18 mouse cellular contexts compared by ENCODE assay signal in the genomic region with DNA sequence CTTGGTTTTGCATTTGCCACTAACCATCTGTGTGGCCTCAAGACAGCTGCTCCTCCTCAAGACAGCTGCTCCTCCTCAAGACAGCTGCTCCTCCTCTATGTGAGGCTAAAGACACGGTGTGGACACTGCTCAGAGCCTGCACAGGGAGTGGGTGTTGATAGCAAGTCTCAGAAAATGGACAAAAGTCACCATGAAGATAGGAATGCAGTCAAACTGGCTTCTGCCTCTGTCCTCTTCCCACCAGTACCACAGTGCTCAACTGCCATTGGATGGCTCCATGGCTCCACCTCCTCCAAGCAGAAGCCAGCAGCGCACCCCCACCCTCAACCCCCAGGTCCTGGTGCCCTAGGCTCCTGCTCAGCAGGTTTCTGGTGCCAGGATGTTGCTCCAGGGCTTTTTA. TPM values are rescaled to one million over a fixed set of nuclear protein-coding genes. Genes with fewer than 3 reads are reported as not detected.
A peak's percentile ranks its signal among the peaks of the same experiment; 100 is the strongest.
DNase-seq lines count a peak whose midpoint lies in the region; ATAC-seq and TF ChIP-seq lines count a peak whose summit lies in the region.
"Had no signal": no experiment of that assay in that cellular context is flagged by ENCODE, and none has a peak within 500 bp of the region (broad histone marks: within the 10 kb centered on the region; RNA-seq: fewer than 3 reads in every experiment).

No protein-coding gene starts in this region.

- no peak for TF ChIP-seq CTCF in hindbrain, postnatal 0 days (IDR thresholded peaks at IDR 0.05; ENCODE audit: low read depth)
- no peak for TF ChIP-seq CTCF in lung, embryonic 14.5 days (IDR thresholded peaks at IDR 0.05; ENCODE audit: low read depth)
- TF ChIP-seq CTCF in lung, adult 2 months (IDR thresholded peaks at IDR 0.05; ENCODE audit: insufficient read depth, low read length) = no peak

- WGBS in hindbrain, postnatal 0 days = 43% methylated on average over 2 of the region's 2 CpGs
- WGBS in hindbrain, embryonic 12.5 days = 54% methylated on average over 2 of the region's 2 CpGs
- 35% methylated on average over 2 of the region's 2 CpGs for WGBS in lung, embryonic 14.5 days
- 33% methylated on average over 2 of the region's 2 CpGs for WGBS in lung, adult 2 months
- WGBS in embryonic facial prominence, embryonic 12.5 days = 54% methylated on average over 2 of the region's 2 CpGs
- WGBS in stomach, embryonic 14.5 days = 36% methylated on average over 2 of the region's 2 CpGs
- WGBS in forebrain, embryonic 15.5 days = 64% methylated on average over 2 of the region's 2 CpGs

- H3K27ac ChIP-seq in hindbrain, postnatal 0 days = peak overlapping the region; percentile 12; the same call in 1 of the 2 replicates
- H3K27ac ChIP-seq in hindbrain, embryonic 12.5 days = no peak overlapping the region
- H3K27ac ChIP-seq in lung, embryonic 14.5 days (ENCODE audit: low read depth) = peak overlapping the region; percentile 73
- no peak overlapping the region for H3K27ac ChIP-seq in embryonic facial prominence, embryonic 12.5 days
- no peak overlapping the region; the same call in 1 of the 2 replicates for H3K27ac ChIP-seq in stomach, embryonic 14.5 days (ENCODE audit: low read length)
- no peak overlapping the region for H3K27ac ChIP-seq in forebrain, embryonic 15.5 days (replicated peaks)
- H3K27ac ChIP-seq: hindbrain, embryonic 15.5 days; layer of hippocampus, adult 2 months; liver, embryonic 12.5 days; neural tube, embryonic 12.5 days had no signal

- no peak overlapping the region for H3K4me2 ChIP-seq in hindbrain, postnatal 0 days (ENCODE audit: low read depth, low read length)
- no peak overlapping the region for H3K4me2 ChIP-seq in hindbrain, embryonic 12.5 days (replicated peaks)
- H3K4me2 ChIP-seq in lung, embryonic 14.5 days = no peak overlapping the region
- no peak overlapping the region for H3K4me2 ChIP-seq in embryonic facial prominence, embryonic 12.5 days (replicated peaks)
- H3K4me2 ChIP-seq in stomach, embryonic 14.5 days (replicated peaks; ENCODE audit: low read depth, low read length) = no peak overlapping the region
- H3K4me2 ChIP-seq in forebrain, embryonic 15.5 days (replicated peaks) = no peak overlapping the region
- H3K4me2 ChIP-seq: hindbrain, embryonic 15.5 days; liver, embryonic 12.5 days; neural tube, embryonic 12.5 days had no signal

- no peaks in the 10 kb centered on the region for H3K36me3 ChIP-seq in hindbrain, postnatal 0 days (ENCODE audit: insufficient read depth, low read length)
- no peaks in the 10 kb centered on the region for H3K36me3 ChIP-seq in hindbrain, embryonic 12.5 days
- no peaks in the 10 kb centered on the region for H3K36me3 ChIP-seq in lung, embryonic 14.5 days (ENCODE audit: insufficient read depth)
- no peaks in the 10 kb centered on the region for H3K36me3 ChIP-seq in embryonic facial prominence, embryonic 12.5 days
- H3K36me3 ChIP-seq in stomach, embryonic 14.5 days (ENCODE audit: control insufficient read depth, insufficient read depth, low read length) = no peaks in the 10 kb centered on the region
- H3K36me3 ChIP-seq in forebrain, embryonic 15.5 days = no peaks in the 10 kb centered on the region
- H3K36me3 ChIP-seq: hindbrain, embryonic 15.5 days; liver, embryonic 12.5 days; neural tube, embryonic 12.5 days had no signal

- H3K27me3 ChIP-seq in hindbrain, postnatal 0 days (ENCODE audit: insufficient read depth, low read length) = no peaks in the 10 kb centered on the region
- H3K27me3 ChIP-seq in hindbrain, embryonic 12.5 days = no peaks in the 10 kb centered on the region
- no peaks in the 10 kb centered on the region for H3K27me3 ChIP-seq in lung, embryonic 14.5 days (ENCODE audit: insufficient read depth, low read length)
- no peaks in the 10 kb centered on the region for H3K27me3 ChIP-seq in embryonic facial prominence, embryonic 12.5 days
- no peaks in the 10 kb centered on the region for H3K27me3 ChIP-seq in stomach, embryonic 14.5 days (ENCODE audit: control insufficient read depth, insufficient read depth, low read length)
- no peaks in the 10 kb centered on the region for H3K27me3 ChIP-seq in forebrain, embryonic 15.5 days
- H3K27me3 ChIP-seq: hindbrain, embryonic 15.5 days; liver, embryonic 12.5 days; neural tube, embryonic 12.5 days had no signal

- no peak overlapping the region for H3K4me3 ChIP-seq in hindbrain, postnatal 0 days (ENCODE audit: low read length)
- H3K4me3 ChIP-seq in hindbrain, embryonic 12.5 days = no peak overlapping the region
- H3K4me3 ChIP-seq in lung, embryonic 14.5 days (ENCODE audit: low read depth, low read length) = no peak overlapping the region
- H3K4me3 ChIP-seq in lung, adult 2 months (replicated peaks; ENCODE audit: extremely low read depth, low read depth, low read length) = no peak overlapping the region
- no peak overlapping the region for H3K4me3 ChIP-seq in embryonic facial prominence, embryonic 12.5 days
- H3K4me3 ChIP-seq in stomach, embryonic 14.5 days (ENCODE audit: low read depth, low read length) = no peak overlapping the region
- no peak overlapping the region for H3K4me3 ChIP-seq in forebrain, embryonic 15.5 days
- H3K4me3 ChIP-seq: hindbrain, embryonic 15.5 days; layer of hippocampus, adult 2 months; liver, embryonic 12.5 days; megakaryocyte, embryonic 14.5 days; neural tube, embryonic 12.5 days had no signal

- no peak overlapping the region for H3K9ac ChIP-seq in hindbrain, postnatal 0 days (replicated peaks; ENCODE audit: low read length)
- H3K9ac ChIP-seq in hindbrain, embryonic 12.5 days = no peak overlapping the region
- no peak overlapping the region for H3K9ac ChIP-seq in lung, embryonic 14.5 days
- no peak overlapping the region for H3K9ac ChIP-seq in embryonic facial prominence, embryonic 12.5 days
- no peak overlapping the region for H3K9ac ChIP-seq in stomach, embryonic 14.5 days (replicated peaks; ENCODE audit: low read depth, low read length)
- no peak overlapping the region for H3K9ac ChIP-seq in forebrain, embryonic 15.5 days (replicated peaks)
- H3K9ac ChIP-seq: hindbrain, embryonic 15.5 days; liver, embryonic 12.5 days; neural tube, embryonic 12.5 days had no signal

- no peaks in the 10 kb centered on the region for H3K4me1 ChIP-seq in hindbrain, postnatal 0 days (ENCODE audit: insufficient read depth, low read length)
- 0 out of 2 replicates have a peak, but pooled peaks cover 2% of the 10 kb centered on the region for H3K4me1 ChIP-seq in hindbrain, embryonic 12.5 days
- no peaks in the 10 kb centered on the region; the same call in 1 of the 2 replicates for H3K4me1 ChIP-seq in lung, embryonic 14.5 days (ENCODE audit: insufficient read depth)
- no peaks in the 10 kb centered on the region for H3K4me1 ChIP-seq in lung, adult 2 months (ENCODE audit: control insufficient read depth, insufficient read depth, low read length)
- H3K4me1 ChIP-seq in embryonic facial prominence, embryonic 12.5 days = peaks cover 8% of the 10 kb centered on the region; the same call in 1 of the 2 replicates
- 0 out of 2 replicates have a peak, but pooled peaks cover 4% of the 10 kb centered on the region for H3K4me1 ChIP-seq in stomach, embryonic 14.5 days (ENCODE audit: control insufficient read depth, insufficient read depth, low read length)
- H3K4me1 ChIP-seq in forebrain, embryonic 15.5 days = peaks cover 20% of the 10 kb centered on the region
- H3K4me1 ChIP-seq: hindbrain, embryonic 15.5 days; neural tube, embryonic 12.5 days had no signal

- no peak for DNase-seq in hindbrain, postnatal 0 days (ENCODE audit: low spot score)
- DNase-seq in lung, embryonic 14.5 days = peak; percentile 63
- no peak for DNase-seq in lung, adult 2 months
- DNase-seq: cerebellum, postnatal 36 days; gastrocnemius, postnatal 14 days; right cerebral cortex, postnatal 4 days; thymus, postnatal 4 days had no signal

- TF ChIP-seq POLR2A in lung, adult 2 months (IDR thresholded peaks at IDR 0.05; ENCODE audit: borderline replicate concordance, extremely low read depth, low read depth, low read length) = no peak

- ATAC-seq in hindbrain, postnatal 0 days = peak; percentile 72
- ATAC-seq in hindbrain, embryonic 12.5 days (ENCODE audit: low FRiP score) = no peak
- peak; percentile 88 for ATAC-seq in lung, embryonic 14.5 days (ENCODE audit: insufficient read depth)
- peak; percentile 50; the same call in 1 of the 2 replicates for ATAC-seq in embryonic facial prominence, embryonic 12.5 days (ENCODE audit: insufficient number of reproducible peaks, insufficient read depth, low FRiP score, low TSS enrichment)
- peak; percentile 81 for ATAC-seq in stomach, embryonic 14.5 days (ENCODE audit: insufficient number of reproducible peaks, insufficient read depth, low FRiP score, low read depth)
- no peak for ATAC-seq in forebrain, embryonic 15.5 days (replicated peaks)
- ATAC-seq: liver, embryonic 12.5 days had no signal

- H3K9me3 ChIP-seq in hindbrain, postnatal 0 days (ENCODE audit: low read length) = no peaks in the 10 kb centered on the region
- H3K9me3 ChIP-seq in hindbrain, embryonic 12.5 days (replicated peaks) = 0 out of 2 replicates have a peak, but pooled peaks cover 4% of the 10 kb centered on the region
- no peaks in the 10 kb centered on the region for H3K9me3 ChIP-seq in lung, embryonic 14.5 days (ENCODE audit: low read depth, low read length)
- peaks cover 5% of the 10 kb centered on the region; the same call in 1 of the 2 replicates for H3K9me3 ChIP-seq in embryonic facial prominence, embryonic 12.5 days
- 0 out of 2 replicates have a peak, but pooled peaks cover 4% of the 10 kb centered on the region for H3K9me3 ChIP-seq in stomach, embryonic 14.5 days (ENCODE audit: control insufficient read depth, low read depth, low read length)
- no peaks in the 10 kb centered on the region for H3K9me3 ChIP-seq in forebrain, embryonic 15.5 days
- H3K9me3 ChIP-seq: hindbrain, embryonic 15.5 days had no signal

RNA-seq across cellular contexts. Expression of a gene that starts 52.4 kb away (rescaled TPM):
- total RNA-seq in hindbrain, postnatal 0 days (2014; rRNA removed) = not detected in 2 replicates
- polyA plus RNA-seq in hindbrain, postnatal 0 days (2015; fragmentation: Nextera tagmentation; extraction: Ambion mirVana) = 0.23 and 0.46 TPM in 2 replicates
- 0.33 TPM in 1 of 2 replicates, not detected in the other for polyA plus RNA-seq in hindbrain, embryonic 12.5 days (2016; fragmentation: Nextera tagmentation; extraction: Ambion mirVana)
- not detected in 2 replicates for polyA plus RNA-seq in lung, embryonic 14.5 days (2014; fragmentation: Nextera tagmentation; extraction: Ambion mirVana)
- 0.66 and 0.72 TPM in 2 replicates for polyA plus RNA-seq in lung, adult 2 months (2012; rRNA removed)
- polyA plus RNA-seq in embryonic facial prominence, embryonic 12.5 days (2016; fragmentation: Nextera tagmentation; extraction: Ambion mirVana) = 0.63 TPM in 1 of 2 replicates, not detected in the other
- polyA plus RNA-seq in stomach, embryonic 14.5 days (2014; fragmentation: Nextera tagmentation; extraction: Ambion mirVana) = 0.55 TPM in 1 of 2 replicates, not detected in the other
- polyA plus RNA-seq in forebrain, embryonic 15.5 days (2015; fragmentation: Nextera tagmentation; extraction: Ambion mirVana) = not detected in 2 replicates
- total RNA-seq: MEL; midbrain, postnatal 0 days had no signal
- polyA plus RNA-seq: midbrain, postnatal 0 days; neural tube, embryonic 12.5 days had no signal

RNA-seq across cellular contexts. Expression of a gene that starts 53.0 kb away (rescaled TPM):
- total RNA-seq in hindbrain, postnatal 0 days (2014; rRNA removed) = 1.3 and 1.4 TPM in 2 replicates
- 0.38 and 0.51 TPM in 2 replicates for polyA plus RNA-seq in hindbrain, postnatal 0 days (2015; fragmentation: Nextera tagmentation; extraction: Ambion mirVana)
- polyA plus RNA-seq in hindbrain, embryonic 12.5 days (2016; fragmentation: Nextera tagmentation; extraction: Ambion mirVana) = 0.44 and 0.66 TPM in 2 replicates
- polyA plus RNA-seq in lung, embryonic 14.5 days (2014; fragmentation: Nextera tagmentation; extraction: Ambion mirVana) = 0.47 and 0.54 TPM in 2 replicates
- 2.2 and 2.6 TPM in 2 replicates for polyA plus RNA-seq in lung, adult 2 months (2012; rRNA removed)
- 0.62 and 0.73 TPM in 2 replicates for polyA plus RNA-seq in embryonic facial prominence, embryonic 12.5 days (2016; fragmentation: Nextera tagmentation; extraction: Ambion mirVana)
- 0.29 and 0.46 TPM in 2 replicates for polyA plus RNA-seq in stomach, embryonic 14.5 days (2014; fragmentation: Nextera tagmentation; extraction: Ambion mirVana)
- 0.45 and 0.77 TPM in 2 replicates for polyA plus RNA-seq in forebrain, embryonic 15.5 days (2015; fragmentation: Nextera tagmentation; extraction: Ambion mirVana)
- total RNA-seq: MEL had no signal

Comparison
In these comparisons a context has a peak if more than half of its experiments do, and no peak if none do; other contexts are left out.
1. ATAC-seq: peak in hindbrain, postnatal 0 days (single experiment), lung, embryonic 14.5 days (single experiment), embryonic facial prominence, embryonic 12.5 days (single experiment) and stomach, embryonic 14.5 days (single experiment); none in hindbrain, embryonic 12.5 days (single experiment) and forebrain, embryonic 15.5 days (single experiment).
2. H3K27ac ChIP-seq: peak in hindbrain, postnatal 0 days (single experiment) and lung, embryonic 14.5 days (single experiment); none in hindbrain, embryonic 12.5 days (single experiment), embryonic facial prominence, embryonic 12.5 days (single experiment), stomach, embryonic 14.5 days (single experiment) and forebrain, embryonic 15.5 days (single experiment).